Mouse (Mus musculus) stomach, embryonic 16.5 days (tissue): ENCODE measurements around the gene Cox11. TPM values are rescaled to one million over a fixed set of nuclear protein-coding genes. Genes with fewer than 3 reads are reported as not detected.

Source experiments
- ATAC-seq: fragments of 200-750 bp; cut with Nextera tagmentation; 2 replicates; pipeline ENCODE4 v1.8.0; 2017; ENCODE audit warnings: moderate number of reproducible peaks, moderate TSS enrichment; ENCODE audit not compliant: insufficient read depth, low FRiP score
- H3K27ac ChIP-seq: fragments of 300-500 bp; sonication (generic); 2 replicates; pipeline ENCODE4 v1.5.1; 2014; ENCODE audit warnings: low read length
- H3K27me3 ChIP-seq: fragments of 300-500 bp; sonication (generic); 2 replicates; pipeline ENCODE4 v1.6.1; 2014; ENCODE audit warnings: low read length, control low read depth, mixed read lengths; ENCODE audit not compliant: control insufficient read depth, insufficient read depth
- H3K36me3 ChIP-seq: fragments of 300-500 bp; sonication (generic); 2 replicates; pipeline ENCODE4 v1.6.1; 2014; ENCODE audit warnings: low read length; ENCODE audit not compliant: control insufficient read depth, insufficient read depth
- H3K4me1 ChIP-seq: fragments of 300-500 bp; sonication (generic); 2 replicates; pipeline ENCODE4 v1.6.1; 2014; ENCODE audit warnings: low read length, control low read depth, mixed read lengths; ENCODE audit not compliant: control insufficient read depth, insufficient read depth
- H3K4me2 ChIP-seq: fragments of 300-500 bp; sonication (generic); 2 replicates; pipeline ENCODE4 v1.6.1; 2014; ENCODE audit warnings: low read depth, low read length, mixed read lengths
- H3K4me3 ChIP-seq: fragments of 300-500 bp; sonication (generic); replicated peaks from 2 replicates; pipeline ENCODE4 v1.5.1; 2014; ENCODE audit warnings: mild to moderate bottlenecking, low read length
- H3K9ac ChIP-seq: fragments of 300-500 bp; sonication (generic); 2 replicates; pipeline ENCODE4 v1.6.1; 2014; ENCODE audit warnings: low read length
- H3K9me3 ChIP-seq: fragments of 300-500 bp; sonication (generic); replicated peaks from 2 replicates; pipeline ENCODE4 v1.6.1; 2016; ENCODE audit warnings: low read length, control low read depth; ENCODE audit not compliant: control insufficient read depth
- WGBS: fragments of 180-500 bp; shearing (Covaris S2); extraction: QIAGEN DNeasy Blood & Tissue Kit; methylation state at CpG from one replicate; pipeline ENCODE4 v1.1.7; 2014; 5-methylcytosine and 5-hydroxymethylcytosine counted together
- polyA plus RNA-seq: library from polyadenylated mRNA; unstranded; fragments of >200 nt; fragmentation: Nextera tagmentation; extraction: Ambion mirVana; gene quantifications from 2 replicates; pipeline ENCODE4 v1.2.1, GENCODE M21; 2015

The Cox11 gene
- 24.0 and 31.3 TPM in 2 replicates for polyA plus RNA-seq

- WGBS: under 1% methylated on average over 48 of the region's 48 CpGs
- no peaks in the 10 kb centered on the region for H3K27me3 ChIP-seq
- peak within 1 kb of the TSS; percentile 91 for H3K27ac ChIP-seq
- peak within 1 kb of the TSS; percentile 73 for H3K4me2 ChIP-seq
- peaks cover 4% of the 10 kb centered on the region for H3K4me1 ChIP-seq
- H3K36me3 ChIP-seq: no peaks in the 10 kb centered on the region; the same call in 1 of the 2 replicates
- peak within 1 kb of the TSS; percentile 99 for H3K9ac ChIP-seq
- peak; percentile 97 for ATAC-seq
- no peaks in the 10 kb centered on the region for H3K9me3 ChIP-seq
- peak within 1 kb of the TSS; percentile 83 for H3K4me3 ChIP-seq
Observed at GRCm38 (mm10) chr11:90637440-90638311, at the start of gene Cox11, which contains the start of gene Stxbp4. Cox11 (plus strand) TSS chr11:90638173. Stxbp4 (minus strand) TSS chr11:90638084.

- H3K27ac ChIP-seq: no peak overlapping the region
- no peak overlapping the region for H3K4me2 ChIP-seq
- no peak for ATAC-seq
- H3K27me3 ChIP-seq: no peaks in the 10 kb centered on the region
- H3K4me1 ChIP-seq: no peaks in the 10 kb centered on the region
- peaks cover 11% of the 10 kb centered on the region for H3K36me3 ChIP-seq
- no peak overlapping the region for H3K9ac ChIP-seq
- 86% methylated on average over 1 of the region's 1 CpGs for WGBS
- no peaks in the 10 kb centered on the region for H3K9me3 ChIP-seq
- H3K4me3 ChIP-seq: no peak overlapping the region
Observed at GRCm38 (mm10) chr11:90590996-90591395, 47.0 kb upstream of the Cox11 start.

DNA sequence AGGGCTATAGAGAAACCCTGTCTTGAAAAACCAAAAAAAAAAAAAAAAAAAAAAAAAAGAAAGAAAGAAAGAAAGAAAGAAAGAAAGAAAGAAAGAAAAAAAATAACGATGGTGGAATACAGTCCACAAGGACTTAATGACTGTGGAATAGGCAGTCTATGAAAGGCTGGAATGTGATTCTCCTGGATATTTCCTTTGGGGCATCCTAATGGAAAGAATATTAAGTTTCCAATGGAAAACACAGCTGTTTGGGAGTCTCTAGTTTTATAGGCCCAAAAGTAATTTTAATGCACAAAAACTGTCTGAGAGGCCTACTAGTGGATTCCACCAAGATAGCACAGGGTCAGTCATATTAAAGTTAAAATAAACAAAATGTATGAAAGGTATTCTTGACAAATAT, 42.1 kb upstream of the Cox11 start:
- no peak overlapping the region for H3K4me2 ChIP-seq
- peaks cover 17% of the 10 kb centered on the region for H3K36me3 ChIP-seq
- 88% methylated on average over 1 of the region's 1 CpGs for whole genome bisulfite sequencing
- no peak overlapping the region for H3K27ac ChIP-seq
- H3K4me3 ChIP-seq: no peak overlapping the region
- H3K9ac ChIP-seq: no peak overlapping the region
- no peak for ATAC-seq
- no peaks in the 10 kb centered on the region for H3K27me3 ChIP-seq
- H3K4me1 ChIP-seq: no peaks in the 10 kb centered on the region
- no peaks in the 10 kb centered on the region; the same call in 1 of the 2 replicates for H3K9me3 ChIP-seq

- 48% methylated on average over 2 of the region's 2 CpGs for WGBS
- no peak overlapping the region for H3K27ac ChIP-seq
- ATAC-seq: no peak
- H3K4me2 ChIP-seq: no peak overlapping the region
- 0 out of 2 replicates have a peak, but pooled peaks cover 9% of the 10 kb centered on the region for H3K36me3 ChIP-seq
- H3K9me3 ChIP-seq: no peaks in the 10 kb centered on the region; the same call in 1 of the 2 replicates
- no peak overlapping the region for H3K9ac ChIP-seq
- H3K27me3 ChIP-seq: no peaks in the 10 kb centered on the region
- H3K4me1 ChIP-seq: no peaks in the 10 kb centered on the region
- H3K4me3 ChIP-seq: no peak overlapping the region
Observed at GRCm38 (mm10) chr11:90603066-90603465, 34.9 kb upstream of the Cox11 start.

- Histone ChIP-seq H3K27ac (no peak overlapping the region), H3K9me3 (no peaks in the 10 kb centered on the region), H3K4me2 (no peak overlapping the region), H3K36me3 (no peaks in the 10 kb centered on the region), H3K4me3 (no peak overlapping the region), H3K9ac (no peak overlapping the region), H3K27me3 (no peaks in the 10 kb centered on the region), H3K4me1 (no peaks in the 10 kb centered on the region)
- no peak for ATAC-seq
Observed at GRCm38 (mm10) chr11:90612118-90612517, 25.9 kb upstream of the Cox11 start.

DNA sequence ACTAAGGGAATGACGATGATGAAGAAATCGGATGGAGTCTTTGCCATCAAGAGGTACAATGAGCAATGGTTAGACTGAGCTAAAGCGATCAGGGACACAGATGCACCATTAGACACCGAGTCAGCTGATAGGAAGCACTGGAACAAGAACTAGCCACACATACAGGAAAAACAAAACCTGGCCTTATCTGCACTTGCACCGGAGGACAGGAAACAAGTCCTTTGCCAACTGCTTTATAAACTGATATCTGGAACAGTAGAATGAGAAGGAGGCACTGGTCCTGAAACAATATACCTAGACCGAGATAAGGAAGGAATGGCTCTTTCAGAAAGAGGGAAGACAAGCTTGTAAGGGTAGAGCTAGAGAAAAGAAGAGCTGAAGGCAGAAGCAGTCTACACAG, 23.2 kb upstream of the Cox11 start:
- H3K4me2 ChIP-seq: no peak overlapping the region
- no peaks in the 10 kb centered on the region for H3K9me3 ChIP-seq
- H3K27me3 ChIP-seq: no peaks in the 10 kb centered on the region
- H3K4me3 ChIP-seq: no peak overlapping the region
- H3K27ac ChIP-seq: no peak overlapping the region
- no peaks in the 10 kb centered on the region for H3K4me1 ChIP-seq
- ATAC-seq: no peak
- H3K36me3 ChIP-seq: no peaks in the 10 kb centered on the region
- no peak overlapping the region for H3K9ac ChIP-seq
- WGBS: 86% methylated on average over 6 of the region's 6 CpGs

GRCm38 (mm10) chr11:90616431-90616830, 21.5 kb upstream of the Cox11 start:
- no peaks in the 10 kb centered on the region for H3K9me3 ChIP-seq
- H3K27me3 ChIP-seq: no peaks in the 10 kb centered on the region
- H3K36me3 ChIP-seq: no peaks in the 10 kb centered on the region
- no peak for ATAC-seq
- no peak overlapping the region for H3K9ac ChIP-seq
- H3K4me2 ChIP-seq: no peak overlapping the region
- H3K4me3 ChIP-seq: no peak overlapping the region
- H3K27ac ChIP-seq: no peak overlapping the region
- no peaks in the 10 kb centered on the region for H3K4me1 ChIP-seq

DNA sequence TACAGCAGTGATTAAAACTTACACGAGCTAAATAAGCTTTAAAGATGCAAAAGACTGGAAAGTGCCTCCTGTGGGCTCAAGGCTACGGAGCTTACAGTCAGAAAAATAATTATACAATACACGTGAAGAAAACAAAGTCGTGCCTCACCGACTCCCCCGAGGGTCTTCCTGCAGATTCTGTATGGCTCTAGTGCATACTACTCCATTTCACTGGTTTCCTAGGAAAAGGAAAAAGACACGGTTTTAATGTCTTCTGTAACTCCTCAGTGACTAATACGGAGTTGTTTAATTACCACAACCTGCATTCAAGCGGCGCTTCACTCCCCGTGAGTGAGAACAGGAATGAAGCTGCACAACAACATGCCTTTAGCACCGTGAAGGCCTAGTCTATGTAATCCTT, 15.9 kb upstream of the Cox11 start:
- H3K27me3 ChIP-seq: no peaks in the 10 kb centered on the region
- ATAC-seq: no peak
- no peak overlapping the region for H3K4me3 ChIP-seq
- no peak overlapping the region for H3K4me2 ChIP-seq
- no peak overlapping the region for H3K9ac ChIP-seq
- H3K27ac ChIP-seq: no peak overlapping the region
- H3K4me1 ChIP-seq: no peaks in the 10 kb centered on the region
- H3K36me3 ChIP-seq: no peaks in the 10 kb centered on the region
- H3K9me3 ChIP-seq: no peaks in the 10 kb centered on the region
- 87% methylated on average over 12 of the region's 12 CpGs for WGBS

- no peak for ATAC-seq
- no peaks in the 10 kb centered on the region for H3K27me3 ChIP-seq
- H3K9me3 ChIP-seq: no peaks in the 10 kb centered on the region
- H3K4me2 ChIP-seq: no peak overlapping the region
- H3K4me3 ChIP-seq: no peak overlapping the region
- no peak overlapping the region for H3K27ac ChIP-seq
- H3K36me3 ChIP-seq: no peaks in the 10 kb centered on the region
- 86% methylated on average over 7 of the region's 7 CpGs for WGBS
- H3K9ac ChIP-seq: no peak overlapping the region
- no peaks in the 10 kb centered on the region for H3K4me1 ChIP-seq
Observed at GRCm38 (mm10) chr11:90622500-90622899, 15.5 kb upstream of the Cox11 start.
